Mouse (Mus musculus): ENCODE measurements around the gene Bloc1s3.
A peak's percentile ranks its signal among the peaks of the same experiment; 100 is the strongest.

Gene Bloc1s3

GRCm38 (mm10) chr7:19477624-19478384, 30.4 kb downstream of the Bloc1s3 start:
- DNase-seq (ENCODE audit: low spot score in 2 of 2) = peak in 1 of 2 experiments; percentile 29

DNA sequence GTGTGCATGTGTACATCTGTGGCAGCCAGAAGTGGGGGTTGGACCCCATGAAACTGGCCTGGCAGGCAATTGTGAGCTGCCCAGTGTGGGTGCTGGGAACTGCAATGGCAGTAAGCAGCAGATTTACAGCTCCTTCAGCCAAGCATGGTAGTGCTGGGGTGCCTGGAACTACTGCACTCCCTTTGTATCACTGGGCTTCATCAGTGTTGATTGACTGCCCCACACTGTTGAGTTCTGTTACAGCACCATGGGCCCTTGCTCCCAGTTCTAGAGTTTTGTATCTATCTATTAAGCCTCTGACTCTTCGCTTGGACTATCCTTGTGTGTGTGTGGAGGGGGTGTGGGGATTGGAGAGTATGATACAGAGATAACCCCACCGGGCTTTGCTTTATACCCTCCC, 31.1 kb downstream of the Bloc1s3 start:
- no peak for DNase-seq (ENCODE audit: low spot score in 2 of 2)

- DNase-seq (ENCODE audit: low spot score in 2 of 2) = peak; percentile 56 to 67
These were observed 34.2 kb downstream of the Bloc1s3 start for GRCm38 (mm10) chr7:19473875-19474443.

DNA sequence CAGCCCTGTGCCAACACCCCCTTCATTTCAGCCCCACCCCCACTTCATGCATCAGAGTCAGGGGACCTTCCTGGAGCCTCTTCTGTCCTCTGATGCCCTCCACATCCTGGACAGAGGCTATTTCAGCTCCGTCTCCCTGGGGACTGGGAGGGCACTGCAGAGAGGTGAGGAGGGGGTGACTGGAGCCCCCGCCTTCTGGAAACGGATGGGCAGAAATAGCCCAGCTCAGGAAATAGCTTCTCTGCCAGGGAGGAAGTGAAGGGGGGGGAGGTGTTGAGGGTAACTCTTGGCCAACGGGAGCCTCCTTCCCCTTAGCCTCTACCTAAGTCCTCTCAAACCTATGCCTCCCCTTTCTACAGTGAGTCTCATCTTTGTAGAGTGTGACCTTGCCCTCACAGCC, 35.8 kb downstream of the Bloc1s3 start:
- no peak for DNase-seq (ENCODE audit: low spot score in 2 of 2)

DNA sequence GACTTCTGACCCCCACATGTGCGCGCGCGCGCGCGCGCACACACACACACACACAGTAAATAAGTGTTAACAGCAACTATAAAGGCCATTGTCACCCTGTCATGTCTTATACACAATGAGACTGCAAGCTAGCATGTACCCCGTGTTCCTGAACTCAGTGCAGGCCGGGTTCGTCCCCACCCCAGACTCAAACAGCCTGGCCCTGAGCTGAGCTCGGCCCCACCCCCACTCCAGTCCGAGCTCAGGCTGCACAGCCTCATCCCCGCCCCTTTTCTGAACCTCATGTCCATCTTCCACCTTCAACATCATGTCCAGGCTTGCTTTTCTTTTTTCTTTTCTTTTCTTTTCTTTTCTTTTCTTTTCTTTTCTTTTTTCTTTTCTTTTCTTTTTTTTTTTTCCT, 37.9 kb downstream of the Bloc1s3 start:
- DNase-seq (ENCODE audit: low spot score in 2 of 2) = no peak

DNA sequence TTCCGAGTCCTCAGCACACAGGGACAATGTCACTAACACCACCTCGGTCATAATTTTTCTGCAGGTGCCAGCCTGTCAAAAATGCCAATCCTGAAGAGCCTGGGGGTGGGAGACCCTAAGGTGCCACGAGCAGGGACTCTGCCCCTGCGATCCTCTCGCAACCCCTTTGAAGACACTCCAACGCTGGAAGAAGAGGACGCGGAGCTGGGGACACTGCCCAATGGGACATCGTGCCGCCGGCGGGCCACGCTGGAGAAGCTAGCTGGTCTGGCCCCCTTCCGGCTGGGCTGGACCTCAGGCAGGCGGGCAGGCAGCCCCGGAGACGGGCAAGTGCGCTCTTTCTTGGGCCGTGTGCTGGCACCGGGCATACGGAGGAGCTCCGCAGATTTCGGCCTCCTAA, 38.8 kb downstream of the Bloc1s3 start:
- no peak for DNase-seq (ENCODE audit: low spot score in 2 of 2)

DNA sequence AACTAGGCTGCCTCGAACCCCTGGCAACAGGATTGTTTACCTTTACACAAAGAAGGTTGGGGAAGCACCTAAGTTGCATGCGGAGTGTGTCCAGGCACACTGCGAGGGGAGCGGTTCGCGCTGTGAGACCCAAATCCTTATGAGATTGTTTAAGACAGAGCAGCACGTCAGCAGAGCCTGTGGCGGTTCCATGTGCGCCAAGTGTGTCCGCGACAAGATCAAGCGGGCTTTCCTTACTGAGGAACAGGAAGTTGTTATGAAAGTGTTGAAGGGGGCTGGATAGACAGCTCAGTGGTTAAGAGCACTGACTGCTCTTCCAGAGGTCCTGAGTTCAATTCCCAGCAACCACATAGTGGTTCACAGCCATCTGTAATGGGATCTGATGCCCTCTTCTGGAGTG, 39.9 kb downstream of the Bloc1s3 start:
- no peak for DNase-seq (ENCODE audit: low spot score in 2 of 2)

GRCm38 (mm10) chr7:19467638-19468037, 40.5 kb downstream of the Bloc1s3 start:
- DNase-seq (ENCODE audit: low spot score in 2 of 2) = no peak

- no peak for DNase-seq (ENCODE audit: low spot score in 2 of 2)
These were observed 41.5 kb downstream of the Bloc1s3 start for GRCm38 (mm10) chr7:19466602-19467145.

- DNase-seq (ENCODE audit: low spot score in 2 of 2) = no peak
These were observed 43.5 kb downstream of the Bloc1s3 start for GRCm38 (mm10) chr7:19464367-19465307.

- no peak for DNase-seq (ENCODE audit: low spot score in 2 of 2)
These were observed 45.2 kb downstream of the Bloc1s3 start, which contains the start of gene Exoc3l2 for GRCm38 (mm10) chr7:19462884-19463381. Exoc3l2 (plus strand) TSS chr7:19463331.

DNA sequence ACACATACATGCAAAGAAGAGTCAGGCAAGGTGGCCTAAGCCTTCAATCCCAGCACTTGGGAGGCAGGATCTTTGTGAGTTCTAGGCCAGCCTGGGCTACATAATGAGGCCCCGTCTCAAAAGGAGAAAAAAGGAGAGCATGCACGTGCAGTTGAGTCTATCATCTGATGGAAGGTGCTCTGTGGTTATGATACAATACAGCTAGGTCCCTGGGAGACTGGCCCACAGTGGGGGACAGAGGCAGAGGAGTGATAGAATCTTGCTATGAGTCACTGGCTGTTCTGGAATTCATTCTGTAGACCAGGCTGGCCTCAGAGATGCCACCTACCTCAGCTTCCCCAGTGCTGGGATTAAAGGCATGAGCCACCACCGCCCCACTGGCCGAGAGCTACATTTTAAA, 45.7 kb downstream of the Bloc1s3 start:
- DNase-seq (ENCODE audit: low spot score in 2 of 2) = no peak

DNA sequence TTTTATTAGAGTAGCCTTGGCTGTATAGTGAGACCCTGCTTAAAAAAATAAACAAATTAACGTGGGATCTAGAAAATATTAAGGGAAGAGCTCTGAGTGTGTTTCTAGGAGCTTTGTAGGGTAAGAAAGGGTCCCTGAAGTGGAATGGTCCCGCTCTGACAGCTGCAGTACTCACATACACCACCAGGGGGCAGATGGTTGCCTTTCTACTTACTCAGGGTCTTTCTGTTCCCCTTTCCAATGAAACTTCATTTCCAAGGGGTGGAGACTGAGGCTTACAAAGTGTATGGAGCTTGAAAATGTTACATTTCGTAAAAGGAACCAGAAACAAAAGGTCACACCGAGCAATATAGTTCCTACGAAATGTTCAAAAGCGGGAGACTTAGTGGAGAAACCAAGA, 46.7 kb downstream of the Bloc1s3 start:
- no peak for DNase-seq (ENCODE audit: low spot score in 2 of 2)

DNA sequence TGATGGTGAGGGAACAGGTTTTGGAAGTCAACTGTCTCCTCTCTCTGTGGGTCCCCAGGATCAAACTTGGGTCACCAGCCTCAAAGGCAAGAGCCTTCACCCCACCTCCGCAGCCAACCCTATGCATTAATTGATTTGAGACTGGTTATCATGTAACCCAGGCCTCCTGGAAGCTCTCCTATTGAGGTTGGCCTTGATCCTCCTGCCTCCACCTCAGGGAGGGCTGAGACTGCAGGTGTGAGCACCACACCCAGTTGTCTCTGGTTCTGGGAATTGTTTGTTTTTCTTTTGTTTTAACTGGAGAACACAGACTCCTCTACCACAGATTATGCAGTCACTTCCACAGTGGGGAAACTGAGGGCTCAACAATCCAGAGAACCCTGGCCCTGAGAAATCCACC, 47.7 kb downstream of the Bloc1s3 start:
- no peak for DNase-seq (ENCODE audit: low spot score in 2 of 2)

- DNase-seq (ENCODE audit: low spot score in 2 of 2) = no peak
These were observed 48.9 kb downstream of the Bloc1s3 start for GRCm38 (mm10) chr7:19459144-19459870.

DNA sequence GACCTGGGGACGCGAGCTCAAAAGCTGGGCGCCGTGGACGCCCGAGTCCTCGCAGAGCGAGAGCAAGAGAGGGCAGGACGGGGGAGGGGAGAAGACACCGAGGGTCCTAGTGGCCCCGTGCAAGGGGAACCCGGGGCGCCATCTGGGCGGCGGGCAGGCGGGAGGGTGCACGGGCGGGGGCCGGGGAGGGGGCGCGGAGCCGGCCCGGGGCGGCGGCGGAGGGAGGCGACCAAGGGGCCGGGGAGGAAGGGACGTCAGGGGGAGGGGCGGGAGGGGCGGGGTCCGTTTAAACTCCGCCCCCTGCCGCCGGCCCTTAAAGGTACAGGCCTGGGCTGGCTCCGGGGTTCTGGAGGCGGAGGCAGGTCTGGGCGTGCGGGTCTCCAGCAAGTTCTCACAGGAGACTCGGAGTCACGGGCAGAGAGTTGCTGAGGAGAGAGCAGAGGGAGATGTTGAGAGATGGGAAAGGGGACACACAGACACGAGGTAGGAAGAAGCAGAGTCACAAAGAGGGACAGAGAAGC, 49.5 kb downstream of the Bloc1s3 start, which contains the start of gene Mark4:
Mark4 (minus strand) TSS at position 231 of the 521 bp plus-strand sequence.
- peak; percentile 67 to 82 for DNase-seq (ENCODE audit: low spot score in 2 of 2)

- DNase-seq (ENCODE audit: low spot score in 2 of 2) = peak in 1 of 2 experiments; percentile 36
These were observed 50.1 kb downstream of the Bloc1s3 start for GRCm38 (mm10) chr7:19458072-19458486.

DNA sequence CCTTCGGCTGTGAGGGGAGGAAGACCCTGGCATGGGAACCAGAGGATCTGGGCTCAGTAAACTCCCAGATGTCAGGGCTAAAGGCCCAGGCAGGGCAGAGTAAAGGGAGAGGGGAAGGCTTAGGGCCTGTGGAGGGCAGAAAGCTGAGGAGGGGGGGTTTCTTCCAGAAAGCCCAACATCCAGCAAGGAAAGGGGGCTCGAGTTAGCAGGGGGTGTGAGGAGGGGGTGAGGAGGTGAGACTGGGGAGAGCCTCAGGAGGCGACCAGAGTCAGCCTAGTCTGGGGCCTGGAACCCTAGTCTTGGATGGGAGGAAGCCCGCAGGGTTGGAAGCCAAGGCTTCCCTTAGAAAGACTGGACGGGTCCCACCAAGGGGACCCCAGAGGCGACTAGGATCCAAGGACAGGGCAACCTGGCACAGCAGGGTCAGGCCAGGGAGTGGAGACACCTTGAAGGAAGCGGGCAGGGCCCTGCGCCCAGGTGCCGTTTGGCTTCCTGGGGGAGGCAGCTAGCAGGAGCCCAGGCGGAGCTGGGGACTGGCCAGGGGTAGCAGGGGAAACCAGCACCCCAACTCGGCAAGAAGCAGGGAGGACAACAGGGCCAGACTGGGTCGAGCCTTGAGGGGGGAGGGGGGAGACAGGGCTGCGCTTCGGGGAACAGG, 50.6 kb downstream of the Bloc1s3 start:
- peak in 1 of 2 experiments; percentile 49 for DNase-seq (ENCODE audit: low spot score in 2 of 2)

DNA sequence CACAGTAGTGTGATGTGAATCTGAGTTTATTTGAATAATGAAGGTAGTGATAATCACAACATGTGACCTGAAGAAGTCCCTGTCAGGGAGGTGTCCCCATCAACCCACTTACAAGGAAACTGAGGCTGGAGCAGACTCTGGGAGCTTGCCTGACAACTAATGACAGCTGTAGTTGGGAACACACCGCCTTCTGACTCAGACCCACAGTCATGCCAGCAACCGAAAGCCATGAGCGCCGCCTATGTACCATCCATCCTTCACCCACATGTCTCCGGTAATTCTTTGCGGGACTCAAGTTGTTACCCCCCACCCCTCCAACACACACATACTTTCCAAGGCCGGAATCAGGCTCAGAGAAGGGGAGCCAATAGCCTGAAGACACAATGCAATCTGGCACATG, 51.5 kb downstream of the Bloc1s3 start:
- no peak for DNase-seq (ENCODE audit: low spot score in 2 of 2)

DNA sequence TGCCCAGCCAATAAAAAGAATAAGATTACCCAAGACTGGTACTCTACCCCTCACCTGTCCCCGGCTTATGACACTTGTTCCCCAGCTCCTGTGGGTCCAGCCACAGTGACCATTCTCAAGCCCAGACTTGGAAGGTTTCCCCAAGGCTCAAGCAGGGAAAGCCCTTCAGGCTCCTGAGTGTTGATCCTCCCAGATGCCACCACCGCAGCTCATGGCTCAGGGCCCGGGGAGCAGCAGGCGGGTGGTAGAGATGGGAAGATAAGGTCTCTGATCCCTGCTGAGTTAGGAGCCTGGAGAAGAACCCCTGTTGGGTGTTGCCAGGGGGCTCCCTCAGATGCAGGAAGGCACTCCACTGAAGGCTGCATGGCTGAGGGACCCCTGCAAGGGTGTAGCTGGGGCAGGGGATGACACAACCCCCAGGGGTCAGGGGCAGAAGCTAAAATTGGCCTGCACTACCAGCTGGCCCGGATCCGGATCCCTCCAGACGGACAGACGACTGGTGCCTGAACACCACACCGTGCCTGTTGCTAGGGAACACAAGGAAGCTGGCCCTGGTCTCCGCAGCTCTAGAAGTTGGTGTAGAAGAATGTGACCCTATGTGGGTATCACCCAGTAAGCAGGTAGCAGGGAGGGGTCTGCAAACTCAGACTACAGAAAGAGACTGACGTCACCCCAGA, 52.2 kb downstream of the Bloc1s3 start:
- DNase-seq (ENCODE audit: low spot score in 2 of 2) = no peak

Data from urinary bladder, adult 18-20 months (tissue).